Mouse (Mus musculus): ENCODE results near the gene 2010106E10Rik. TPM values are rescaled to one million over a fixed set of nuclear protein-coding genes. Genes with fewer than 3 reads are reported as not detected.

Gene 2010106E10Rik
- not detected in 2 replicates for polyA plus RNA-seq (2014; fragmentation: Nextera tagmentation; extraction: Ambion mirVana)

- Histone ChIP-seq H3K27me3 (replicated peaks; ENCODE audit: control insufficient read depth, insufficient read depth, low read length) (no peaks in the 10 kb centered on the region), H3K9me3 (ENCODE audit: control insufficient read depth, low read length) (no peaks in the 10 kb centered on the region), H3K4me1 (replicated peaks; ENCODE audit: control insufficient read depth, insufficient read depth, low read length) (no peaks in the 10 kb centered on the region), H3K4me3 (ENCODE audit: low read depth, low read length) (no peak within 1 kb of the TSS), H3K27ac (ENCODE audit: low read depth, low read length) (no peak within 1 kb of the TSS), H3K36me3 (ENCODE audit: control insufficient read depth, insufficient read depth, low read length) (no peaks in the 10 kb centered on the region), H3K4me2 (no peak within 1 kb of the TSS), H3K9ac (ENCODE audit: low read depth, low read length) (no peak within 1 kb of the TSS)
- ATAC-seq (replicated peaks; ENCODE audit: low FRiP score) (no peak), DNase-seq (ENCODE audit: low spot score) (no peak)
- 79% methylated on average over 1 of the region's 1 CpGs for WGBS
Measured at GRCm38 (mm10) chrX:112494974-112495373, at the start of gene 2010106E10Rik. Gene 2010106E10Rik, plus strand, starts transcription at chrX:112495274.

GRCm38 (mm10) chrX:112505651-112506050 is 10.6 kb downstream of the 2010106E10Rik start:
- ATAC-seq (replicated peaks; ENCODE audit: low FRiP score): no peak
- Histone ChIP-seq H3K4me1 (replicated peaks; ENCODE audit: control insufficient read depth, insufficient read depth, low read length) (no peaks in the 10 kb centered on the region), H3K9me3 (ENCODE audit: control insufficient read depth, low read length) (no peaks in the 10 kb centered on the region), H3K4me3 (ENCODE audit: low read depth, low read length) (no peak overlapping the region), H3K27ac (ENCODE audit: low read depth, low read length) (no peak overlapping the region), H3K9ac (ENCODE audit: low read depth, low read length) (no peak overlapping the region), H3K36me3 (ENCODE audit: control insufficient read depth, insufficient read depth, low read length) (no peaks in the 10 kb centered on the region), H3K27me3 (replicated peaks; ENCODE audit: control insufficient read depth, insufficient read depth, low read length) (no peaks in the 10 kb centered on the region), H3K4me2 (no peak overlapping the region)
- WGBS: 68% methylated on average over 2 of the region's 2 CpGs
- no peak for DNase-seq (ENCODE audit: low spot score)

GRCm38 (mm10) chrX:112524755-112525154 is 29.7 kb downstream of the 2010106E10Rik start:
- DNase-seq (ENCODE audit: low spot score) (no peak), ATAC-seq (replicated peaks; ENCODE audit: low FRiP score) (no peak)
- no peak overlapping the region for H3K9ac ChIP-seq (ENCODE audit: low read depth, low read length)
- no peak overlapping the region for H3K4me3 ChIP-seq (ENCODE audit: low read depth, low read length)
- H3K27ac ChIP-seq (ENCODE audit: low read depth, low read length): no peak overlapping the region
- no peak overlapping the region for H3K4me2 ChIP-seq
- no peaks in the 10 kb centered on the region for H3K9me3 ChIP-seq (ENCODE audit: control insufficient read depth, low read length)
- H3K36me3 ChIP-seq (ENCODE audit: control insufficient read depth, insufficient read depth, low read length): no peaks in the 10 kb centered on the region
- no peaks in the 10 kb centered on the region for H3K4me1 ChIP-seq (replicated peaks; ENCODE audit: control insufficient read depth, insufficient read depth, low read length)
- WGBS: 73% methylated on average over 1 of the region's 1 CpGs
- H3K27me3 ChIP-seq (replicated peaks; ENCODE audit: control insufficient read depth, insufficient read depth, low read length): no peaks in the 10 kb centered on the region

GRCm38 (mm10) chrX:112543115-112543514 is 48.0 kb downstream of the 2010106E10Rik start:
- 39% methylated on average over 1 of the region's 1 CpGs for WGBS
- H3K36me3 ChIP-seq (ENCODE audit: control insufficient read depth, insufficient read depth, low read length): no peaks in the 10 kb centered on the region
- H3K4me2 ChIP-seq: no peak overlapping the region
- H3K9ac ChIP-seq (ENCODE audit: low read depth, low read length): no peak overlapping the region
- no peaks in the 10 kb centered on the region for H3K27me3 ChIP-seq (replicated peaks; ENCODE audit: control insufficient read depth, insufficient read depth, low read length)
- no peaks in the 10 kb centered on the region for H3K4me1 ChIP-seq (replicated peaks; ENCODE audit: control insufficient read depth, insufficient read depth, low read length)
- DNase-seq (ENCODE audit: low spot score) (no peak), ATAC-seq (replicated peaks; ENCODE audit: low FRiP score) (no peak)
- H3K4me3 ChIP-seq (ENCODE audit: low read depth, low read length): no peak overlapping the region
- no peaks in the 10 kb centered on the region for H3K9me3 ChIP-seq (ENCODE audit: control insufficient read depth, low read length)
- H3K27ac ChIP-seq (ENCODE audit: low read depth, low read length): no peak overlapping the region

GRCm38 (mm10) chrX:112567716-112568115 is 72.6 kb downstream of the 2010106E10Rik start:
- no peak for ATAC-seq (replicated peaks; ENCODE audit: low FRiP score)

GRCm38 (mm10) chrX:112600511-112601305 is 105.6 kb downstream of the 2010106E10Rik start, which contains the start of gene Zfp711:
Gene Zfp711, plus strand, starts transcription at chrX:112600526.
- Histone ChIP-seq H3K9ac (ENCODE audit: low read depth, low read length) (peak within 1 kb of the TSS; percentile 59), H3K4me3 (ENCODE audit: low read depth, low read length) (peak within 1 kb of the TSS; percentile 60), H3K27ac (ENCODE audit: low read depth, low read length) (no peak within 1 kb of the TSS), H3K36me3 (ENCODE audit: control insufficient read depth, insufficient read depth, low read length) (no peaks in the 10 kb centered on the region), H3K9me3 (ENCODE audit: control insufficient read depth, low read length) (no peaks in the 10 kb centered on the region), H3K27me3 (replicated peaks; ENCODE audit: control insufficient read depth, insufficient read depth, low read length) (0 out of 2 replicates have a peak, but pooled peaks cover 4% of the 10 kb centered on the region), H3K4me1 (replicated peaks; ENCODE audit: control insufficient read depth, insufficient read depth, low read length) (no peaks in the 10 kb centered on the region), H3K4me2 (peak within 1 kb of the TSS; percentile 64)
- 13% methylated on average over 62 of the region's 79 CpGs for WGBS
- ATAC-seq (replicated peaks; ENCODE audit: low FRiP score) (peak; percentile 90), DNase-seq (ENCODE audit: low spot score) (peak; percentile 67)

More at GRCm38 (mm10) chrX:112567716-112568115, 72.6 kb downstream of the 2010106E10Rik start:
- Histone ChIP-seq H3K4me3 (ENCODE audit: low read depth, low read length) (no peak overlapping the region), H3K27me3 (replicated peaks; ENCODE audit: control insufficient read depth, insufficient read depth, low read length) (no peaks in the 10 kb centered on the region), H3K4me1 (replicated peaks; ENCODE audit: control insufficient read depth, insufficient read depth, low read length) (no peaks in the 10 kb centered on the region), H3K27ac (ENCODE audit: low read depth, low read length) (no peak overlapping the region), H3K36me3 (ENCODE audit: control insufficient read depth, insufficient read depth, low read length) (no peaks in the 10 kb centered on the region), H3K9ac (ENCODE audit: low read depth, low read length) (no peak overlapping the region), H3K9me3 (ENCODE audit: control insufficient read depth, low read length) (no peaks in the 10 kb centered on the region), H3K4me2 (no peak overlapping the region)
- no peak for DNase-seq (ENCODE audit: low spot score)
- WGBS: 83% methylated on average over 2 of the region's 2 CpGs

GRCm38 (mm10) chrX:112601306-112602120 is 106.4 kb downstream of the 2010106E10Rik start:
- 22% methylated on average over 47 of the region's 81 CpGs for whole genome bisulfite sequencing
- ATAC-seq (replicated peaks; ENCODE audit: low FRiP score) (peak; percentile 47), DNase-seq (ENCODE audit: low spot score) (peak; percentile 37)
- Histone ChIP-seq H3K27me3 (replicated peaks; ENCODE audit: control insufficient read depth, insufficient read depth, low read length) (0 out of 2 replicates have a peak, but pooled peaks cover 4% of the 10 kb centered on the region), H3K4me1 (replicated peaks; ENCODE audit: control insufficient read depth, insufficient read depth, low read length) (no peaks in the 10 kb centered on the region), H3K36me3 (ENCODE audit: control insufficient read depth, insufficient read depth, low read length) (no peaks in the 10 kb centered on the region), H3K9me3 (ENCODE audit: control insufficient read depth, low read length) (no peaks in the 10 kb centered on the region), H3K4me2 (peak overlapping the region; percentile 64), H3K4me3 (ENCODE audit: low read depth, low read length) (peak overlapping the region; percentile 60), H3K9ac (ENCODE audit: low read depth, low read length) (peak overlapping the region; percentile 59), H3K27ac (ENCODE audit: low read depth, low read length) (no peak overlapping the region)

Data from liver, embryonic 11.5 days (tissue).